Mouse (Mus musculus) midbrain, postnatal 0 days (tissue): ENCODE measurements around the gene Gm17409. TPM values are rescaled to one million over a fixed set of nuclear protein-coding genes. Genes with fewer than 3 reads are reported as not detected.

Experiments used
- ATAC-seq: fragments of 200-750 bp; cut with Nextera tagmentation; 2 replicates; pipeline ENCODE4 v1.8.0; 2017; ENCODE audit warnings: moderate number of reproducible peaks, mild to moderate bottlenecking, moderate TSS enrichment, moderate library complexity; ENCODE audit not compliant: low FRiP score
- DNase-seq: peaks from one replicate; pipeline ENCODE4 v3.0.0-alpha.2; 2015; ENCODE audit warnings: low spot score
- H3K27ac ChIP-seq: fragments of 300-500 bp; sonication (generic); 2 replicates; pipeline ENCODE4 v1.5.1; 2014; ENCODE audit warnings: low read depth, mild to moderate bottlenecking, low read length, mixed read lengths
- H3K27me3 ChIP-seq: fragments of 300-500 bp; sonication (generic); 2 replicates; pipeline ENCODE4 v1.6.1; 2014; ENCODE audit warnings: low read length, control low read depth, mixed read lengths; ENCODE audit not compliant: insufficient read depth
- H3K36me3 ChIP-seq: fragments of 300-500 bp; sonication (generic); 2 replicates; pipeline ENCODE4 v1.6.1; 2014; ENCODE audit warnings: low read length, control low read depth, mixed read lengths; ENCODE audit not compliant: insufficient read depth
- H3K4me1 ChIP-seq: fragments of 300-500 bp; sonication (generic); 2 replicates; pipeline ENCODE4 v1.6.1; 2014; ENCODE audit warnings: mild to moderate bottlenecking, control low read depth, antibody characterized with exemption, low read length, mixed read lengths; ENCODE audit not compliant: insufficient read depth
- H3K4me2 ChIP-seq: fragments of 300-500 bp; sonication (generic); 2 replicates; pipeline ENCODE4 v1.6.1; 2014; ENCODE audit warnings: low read depth, mild to moderate bottlenecking, low read length, mixed read lengths; ENCODE audit not compliant: poor library complexity, severe bottlenecking
- H3K4me3 ChIP-seq: fragments of 300-500 bp; sonication (generic); 2 replicates; pipeline ENCODE4 v1.5.1; 2014; ENCODE audit warnings: low read depth, mild to moderate bottlenecking, low read length, moderate library complexity
- H3K9ac ChIP-seq: fragments of 300-500 bp; sonication (generic); replicated peaks from 2 replicates; pipeline ENCODE4 v1.6.1; 2014; ENCODE audit warnings: mild to moderate bottlenecking, low read length, moderate library complexity, mixed read lengths; ENCODE audit not compliant: poor library complexity, severe bottlenecking
- H3K9me3 ChIP-seq: fragments of 300-500 bp; sonication (generic); 2 replicates; pipeline ENCODE4 v1.6.1; 2016; ENCODE audit warnings: low read length, control low read depth
- CTCF ChIP-seq: IDR thresholded peaks from 2 replicates; pipeline ENCODE4 v1.5.1; 2016; ENCODE audit warnings: antibody characterized with exemption, mild to moderate bottlenecking
- WGBS: fragments of 180-500 bp; shearing (Covaris S2); extraction: QIAGEN DNeasy Blood & Tissue Kit; methylation state at CpG from one replicate; pipeline ENCODE4 v1.1.7; 2014; 5-methylcytosine and 5-hydroxymethylcytosine counted together
- polyA plus RNA-seq: library from polyadenylated mRNA; unstranded; fragments of >200 nt; fragmentation: Nextera tagmentation; extraction: Ambion mirVana; gene quantifications from 2 replicates; pipeline ENCODE4 v1.2.1, GENCODE M21; 2015
- total RNA-seq: library from RNA; depleted of rRNA; stranded (reverse); fragments of >200 nt; gene quantifications from 2 replicates; pipeline ENCODE4 v1.2.3, GENCODE M21; 2014

Gm17409 gene
- total and polyA plus RNA-seq, 2 experiments from 2014 or later, result not detected

GRCm38 (mm10) chr2:58457488-58457865 is 12.4 kb upstream of the Gm17409 start:
- WGBS, result 98% methylated on average over 5 of the region's 5 CpGs
- no peak overlapping the region for H3K4me3 ChIP-seq
- H3K27ac ChIP-seq, result no peak overlapping the region
- no peaks in the 10 kb centered on the region for H3K9me3 ChIP-seq
- H3K9ac ChIP-seq, result no peak overlapping the region
- H3K27me3 ChIP-seq, result no peaks in the 10 kb centered on the region
- no peak for ATAC-seq
- peak; percentile 34; the same call in 1 of the 2 replicates for TF ChIP-seq CTCF
- DNase-seq, result no peak
- H3K4me2 ChIP-seq, result no peak overlapping the region
- H3K36me3 ChIP-seq, result peaks cover 12% of the 10 kb centered on the region
- H3K4me1 ChIP-seq, result no peaks in the 10 kb centered on the region

GRCm38 (mm10) chr2:58458820-58459371 is 11.0 kb upstream of the Gm17409 start:
- DNase-seq, result no peak
- no peaks in the 10 kb centered on the region for H3K4me1 ChIP-seq
- TF ChIP-seq CTCF, result peak; percentile 57
- WGBS, result 84% methylated on average over 14 of the region's 14 CpGs
- no peak overlapping the region for H3K4me3 ChIP-seq
- H3K36me3 ChIP-seq, result peaks cover 19% of the 10 kb centered on the region
- H3K4me2 ChIP-seq, result no peak overlapping the region
- H3K27me3 ChIP-seq, result no peaks in the 10 kb centered on the region
- H3K27ac ChIP-seq, result no peak overlapping the region
- no peaks in the 10 kb centered on the region for H3K9me3 ChIP-seq
- no peak for ATAC-seq
- no peak overlapping the region for H3K9ac ChIP-seq

- TF ChIP-seq CTCF, result no peak
- no peak overlapping the region for H3K4me3 ChIP-seq
- H3K9ac ChIP-seq, result no peak overlapping the region
- peaks cover 17% of the 10 kb centered on the region for H3K36me3 ChIP-seq
- no peak overlapping the region for H3K27ac ChIP-seq
- no peaks in the 10 kb centered on the region for H3K4me1 ChIP-seq
- DNase-seq (no peak), ATAC-seq (no peak)
- WGBS, result 86% methylated on average over 7 of the region's 7 CpGs
- H3K9me3 ChIP-seq, result no peaks in the 10 kb centered on the region
- H3K4me2 ChIP-seq, result no peak overlapping the region
- H3K27me3 ChIP-seq, result no peaks in the 10 kb centered on the region
These were observed 374 bp downstream of the Gm17409 start for GRCm38 (mm10) chr2:58470290-58470689.

GRCm38 (mm10) chr2:58475578-58475977 is 5.7 kb downstream of the Gm17409 start:
- H3K4me2 ChIP-seq, result no peak overlapping the region
- H3K27ac ChIP-seq, result no peak overlapping the region
- 73% methylated on average over 8 of the region's 8 CpGs for WGBS
- peaks cover 3% of the 10 kb centered on the region; the same call in 1 of the 2 replicates for H3K36me3 ChIP-seq
- H3K4me1 ChIP-seq, result no peaks in the 10 kb centered on the region
- TF ChIP-seq CTCF, result no peak
- DNase-seq, result no peak
- H3K9ac ChIP-seq, result no peak overlapping the region
- H3K9me3 ChIP-seq, result no peaks in the 10 kb centered on the region
- ATAC-seq, result no peak
- H3K4me3 ChIP-seq, result no peak overlapping the region
- H3K27me3 ChIP-seq, result no peaks in the 10 kb centered on the region

- H3K4me1 ChIP-seq, result no peaks in the 10 kb centered on the region
- no peak overlapping the region for H3K27ac ChIP-seq
- peak; percentile 90 for DNase-seq
- H3K9ac ChIP-seq, result no peak overlapping the region
- no peak overlapping the region for H3K4me3 ChIP-seq
- no peaks in the 10 kb centered on the region for H3K27me3 ChIP-seq
- H3K4me2 ChIP-seq, result no peak overlapping the region
- no peaks in the 10 kb centered on the region for H3K9me3 ChIP-seq
- ATAC-seq, result no peak
- peaks cover 3% of the 10 kb centered on the region; the same call in 1 of the 2 replicates for H3K36me3 ChIP-seq
- WGBS, result 63% methylated on average over 12 of the region's 12 CpGs
- TF ChIP-seq CTCF, result peak; percentile 81
These were observed 7.2 kb downstream of the Gm17409 start for GRCm38 (mm10) chr2:58476956-58477715.

- 91% methylated on average over 4 of the region's 4 CpGs for WGBS
These were observed 8.2 kb downstream of the Gm17409 start for GRCm38 (mm10) chr2:58478144-58478543.

More at GRCm38 (mm10) chr2:58478144-58478543, 8.2 kb downstream of the Gm17409 start:
- Histone ChIP-seq H3K9ac (no peak overlapping the region), H3K4me2 (no peak overlapping the region), H3K36me3 (no peaks in the 10 kb centered on the region), H3K27ac (no peak overlapping the region), H3K4me3 (no peak overlapping the region), H3K4me1 (no peaks in the 10 kb centered on the region), H3K27me3 (no peaks in the 10 kb centered on the region), H3K9me3 (no peaks in the 10 kb centered on the region)
- ATAC-seq (no peak), DNase-seq (no peak)
- TF ChIP-seq CTCF, result no peak
